Mouse (Mus musculus): ENCODE results near the gene Med12l. TPM values are rescaled to one million over a fixed set of nuclear protein-coding genes. Genes with fewer than 3 reads are reported as not detected.

Med12l gene
- total RNA-seq, 2 experiments from 2014 or later: 3.5 to 5.4 TPM

DNA sequence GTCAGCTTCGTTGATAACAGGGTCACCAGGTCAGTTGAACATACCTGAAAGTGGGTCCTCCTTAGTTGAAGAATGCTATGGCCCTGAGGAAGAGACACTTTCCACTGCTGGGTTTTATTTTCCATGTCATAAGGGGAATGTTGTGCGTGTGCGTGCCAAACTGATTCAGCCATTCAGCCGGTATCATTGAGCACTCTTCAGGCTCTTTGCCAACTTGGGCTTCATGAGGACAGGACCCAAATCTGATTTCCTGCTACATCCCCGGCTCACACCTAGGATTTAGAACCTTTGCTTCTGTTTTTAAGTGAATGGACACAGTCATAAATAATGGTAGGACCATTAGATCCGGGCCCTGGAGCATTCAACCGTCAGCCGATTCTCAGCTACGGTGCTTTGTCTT, 10.9 kb downstream of the Med12l start:
- ATAC-seq (replicated peaks; ENCODE audit: low FRiP score, low TSS enrichment, poor library complexity, severe bottlenecking): no peak

DNA sequence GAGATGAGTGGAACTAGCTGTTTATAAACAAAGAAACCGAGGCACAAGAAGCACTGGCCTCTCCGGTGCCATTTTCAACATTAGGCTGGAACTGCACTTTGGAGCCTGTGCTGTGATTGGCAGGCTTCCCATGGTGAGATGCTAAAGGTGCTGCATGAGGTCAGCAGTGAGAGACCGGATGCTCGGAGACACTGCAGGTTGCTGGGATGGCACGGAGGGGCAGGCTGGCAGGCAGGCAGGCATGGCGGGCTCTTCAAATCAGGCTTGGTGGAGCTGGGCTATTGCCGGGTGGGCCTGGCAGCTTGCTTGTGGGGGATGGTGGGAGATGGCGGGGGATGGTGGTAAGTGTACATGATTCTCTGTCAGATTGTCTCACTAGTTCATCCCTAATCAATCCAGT, 15.6 kb downstream of the Med12l start:
- ATAC-seq (replicated peaks; ENCODE audit: low FRiP score, low TSS enrichment, poor library complexity, severe bottlenecking): no peak

DNA sequence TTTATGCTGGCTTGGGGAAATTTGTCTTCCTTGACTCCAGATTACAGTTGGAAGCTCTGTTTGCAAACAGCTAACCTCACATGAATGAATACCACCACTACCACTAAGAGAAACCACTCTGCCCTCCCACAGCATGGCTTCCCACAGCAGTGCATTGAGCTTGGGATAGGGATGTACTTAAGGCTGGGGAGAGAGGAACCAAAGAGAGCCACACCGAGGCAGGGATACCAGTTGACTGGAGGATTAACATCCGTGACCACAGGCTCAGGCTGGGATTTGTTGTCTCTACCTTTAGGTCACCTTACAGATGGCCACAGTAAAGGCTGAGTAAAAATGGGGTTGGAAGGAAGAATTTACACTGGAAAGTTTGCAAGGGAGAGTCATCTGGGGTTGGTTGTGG, 16.6 kb downstream of the Med12l start:
- no peak for ATAC-seq (replicated peaks; ENCODE audit: low FRiP score, low TSS enrichment, poor library complexity, severe bottlenecking)

DNA sequence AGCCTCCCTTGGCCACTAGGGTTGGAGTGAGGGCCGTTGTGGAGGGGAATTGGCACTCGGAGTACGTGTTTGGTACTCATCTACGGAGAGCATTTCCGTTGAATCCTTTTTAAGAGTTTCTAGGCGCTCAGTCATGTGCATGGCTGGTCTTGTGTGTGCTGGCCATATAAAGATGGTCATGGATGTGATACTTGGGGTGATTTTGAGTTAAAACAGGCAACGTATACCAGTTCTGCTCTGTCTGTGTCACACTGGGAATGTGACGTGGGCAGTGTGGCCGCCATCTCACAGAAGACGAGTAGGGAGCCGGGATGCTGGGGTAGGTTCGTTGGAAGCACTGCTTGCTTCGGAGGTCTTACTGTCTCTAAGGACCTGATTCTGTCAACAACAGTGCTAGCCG, 17.3 kb downstream of the Med12l start:
- no peak for ATAC-seq (replicated peaks; ENCODE audit: low FRiP score, low TSS enrichment, poor library complexity, severe bottlenecking)

DNA sequence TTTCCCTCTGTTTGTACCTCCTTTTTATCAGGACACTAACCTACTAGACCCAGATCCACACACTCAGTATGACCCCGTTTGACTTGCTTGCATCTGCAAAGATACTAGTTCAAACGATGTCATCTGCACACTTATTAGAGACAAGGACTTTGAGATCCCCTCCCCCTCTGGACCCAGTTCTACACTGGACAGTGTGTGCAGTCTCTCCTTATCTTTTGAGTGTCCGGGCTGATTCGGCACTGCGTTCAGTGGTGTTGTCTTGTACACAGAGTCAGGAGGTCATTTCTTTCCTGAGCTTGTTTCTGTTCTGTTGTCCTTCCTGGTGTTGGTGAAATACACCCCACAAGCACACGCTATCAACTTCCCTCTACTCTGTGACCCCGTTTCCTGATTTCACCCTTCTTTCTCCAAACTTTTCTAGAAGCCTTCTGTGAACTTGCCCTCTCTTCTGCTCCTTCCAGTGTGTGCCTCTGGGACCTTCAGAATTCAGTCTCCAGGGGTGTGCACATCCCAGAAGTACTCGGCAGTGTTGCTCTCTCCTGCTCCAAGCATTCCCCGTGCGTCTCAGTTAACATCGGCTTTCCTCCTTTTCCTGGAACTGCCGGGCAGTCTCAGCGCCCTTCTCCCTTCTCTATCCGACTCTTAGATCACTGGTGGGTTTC, 19.0 kb downstream of the Med12l start:
- no peak for ATAC-seq (replicated peaks; ENCODE audit: low FRiP score, low TSS enrichment, poor library complexity, severe bottlenecking)

DNA sequence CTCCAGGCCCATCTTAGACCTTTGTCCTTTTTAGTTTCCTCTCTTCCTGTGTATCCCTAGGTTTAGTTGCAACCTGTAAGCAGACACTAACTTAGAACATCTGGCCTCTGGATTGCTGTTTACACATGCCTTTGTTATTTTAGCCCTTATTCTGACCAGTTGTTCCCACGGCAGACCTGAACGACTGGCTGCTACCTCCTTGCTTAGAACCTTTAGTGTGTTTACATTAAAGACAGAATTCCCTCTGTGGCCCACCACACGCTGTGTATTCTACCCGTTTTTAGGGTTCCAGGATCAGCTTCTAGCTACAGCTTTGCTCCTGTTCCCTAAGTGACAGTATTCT, 19.5 kb downstream of the Med12l start:
- no peak for ATAC-seq (replicated peaks; ENCODE audit: low FRiP score, low TSS enrichment, poor library complexity, severe bottlenecking)

DNA sequence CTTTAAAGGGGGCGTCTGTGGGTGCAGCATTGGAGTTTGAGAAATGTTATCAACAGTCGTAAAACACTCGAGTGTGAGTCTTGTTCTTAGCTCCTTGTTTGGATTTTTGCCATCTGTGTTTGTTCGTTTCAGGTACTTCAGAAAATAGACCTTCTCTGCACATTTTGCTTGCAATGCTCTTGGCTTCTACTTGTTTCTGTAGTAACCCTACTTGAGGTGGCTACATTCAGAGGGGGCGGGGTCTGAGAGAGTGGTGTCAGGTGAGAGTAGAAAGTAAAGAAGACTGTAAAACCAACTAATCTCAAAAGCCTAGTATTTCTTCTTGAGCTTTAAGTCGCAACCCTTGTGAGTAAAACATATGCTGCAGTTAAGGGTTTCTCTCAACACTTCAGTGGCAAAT, 23.1 kb downstream of the Med12l start:
- no peak for ATAC-seq (replicated peaks; ENCODE audit: low FRiP score, low TSS enrichment, poor library complexity, severe bottlenecking)

DNA sequence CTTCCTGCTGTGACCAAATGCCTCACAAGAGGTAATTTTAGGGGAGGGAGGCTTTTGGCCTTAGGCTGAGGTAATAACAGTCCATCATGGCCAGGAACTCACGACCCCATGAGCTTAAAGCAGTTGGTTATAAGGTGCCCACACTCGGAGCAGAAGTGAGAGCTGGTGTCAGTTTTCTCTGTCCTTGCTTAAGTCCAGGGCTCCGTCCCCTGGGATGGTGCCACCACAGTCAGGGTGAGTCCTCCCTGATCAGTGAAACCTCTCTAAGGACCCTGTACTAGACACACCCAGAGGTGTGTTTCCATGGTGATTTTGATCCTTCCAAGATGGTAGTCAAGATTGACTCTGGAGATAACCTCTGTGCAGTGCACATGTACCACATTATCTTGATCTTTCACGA, 25.4 kb downstream of the Med12l start:
- no peak for ATAC-seq (replicated peaks; ENCODE audit: low FRiP score, low TSS enrichment, poor library complexity, severe bottlenecking)

DNA sequence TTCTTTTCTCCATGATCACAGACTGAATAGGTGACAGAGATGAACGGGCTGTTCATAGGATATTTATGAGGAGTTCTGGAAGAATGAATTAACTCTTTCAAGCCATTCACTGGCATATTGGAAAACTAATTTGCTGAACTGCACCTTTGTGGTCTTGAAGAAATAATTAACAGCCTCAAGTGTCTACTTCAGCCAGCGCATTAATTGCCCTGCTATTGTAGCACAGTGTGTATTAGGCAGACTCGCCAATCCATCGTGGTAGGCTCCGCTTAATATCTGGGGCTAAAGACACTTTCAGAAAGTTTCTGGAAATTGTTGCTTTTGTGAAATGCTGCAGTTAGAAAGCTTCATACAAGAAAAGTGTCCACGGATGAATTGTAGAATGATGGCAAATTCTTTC, 35.9 kb downstream of the Med12l start:
- ATAC-seq (replicated peaks; ENCODE audit: low FRiP score, low TSS enrichment, poor library complexity, severe bottlenecking): no peak

DNA sequence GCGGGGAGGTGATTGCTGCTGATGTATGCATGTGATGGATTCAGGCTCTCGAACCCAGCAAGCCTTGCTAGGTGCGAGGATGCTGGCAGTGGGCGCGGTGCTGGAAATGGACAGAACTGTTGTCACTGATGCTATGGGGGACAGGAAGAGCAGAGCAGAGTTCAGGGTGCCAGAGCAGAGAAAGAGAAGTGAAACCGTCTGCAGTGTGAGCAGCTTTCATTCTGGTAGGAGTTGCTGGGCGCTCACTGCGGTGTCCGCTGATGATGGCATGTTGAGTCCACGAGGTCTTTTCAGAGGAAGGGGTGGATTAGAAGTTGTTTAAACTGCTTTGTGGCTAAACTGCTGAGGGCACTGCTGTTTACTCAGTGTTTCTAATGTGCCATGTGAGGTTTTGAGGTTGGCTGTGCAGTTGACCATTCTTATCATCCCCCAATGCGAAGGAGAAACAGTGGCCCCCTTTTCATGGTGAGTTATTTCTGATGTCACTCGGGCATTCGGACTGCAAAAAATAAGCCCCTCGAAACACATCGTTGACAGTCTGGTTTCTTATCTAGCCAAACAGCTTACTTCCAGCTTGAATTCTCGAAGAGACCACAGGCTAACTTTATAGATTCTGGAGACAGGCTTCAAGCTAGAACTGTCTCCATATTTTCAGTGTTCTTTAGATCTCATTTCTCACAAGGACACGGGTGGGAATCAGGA, 49.4 kb downstream of the Med12l start:
- ATAC-seq (replicated peaks; ENCODE audit: low FRiP score, low TSS enrichment, poor library complexity, severe bottlenecking): peak; percentile 24; the same call in 1 of the 2 replicates

DNA sequence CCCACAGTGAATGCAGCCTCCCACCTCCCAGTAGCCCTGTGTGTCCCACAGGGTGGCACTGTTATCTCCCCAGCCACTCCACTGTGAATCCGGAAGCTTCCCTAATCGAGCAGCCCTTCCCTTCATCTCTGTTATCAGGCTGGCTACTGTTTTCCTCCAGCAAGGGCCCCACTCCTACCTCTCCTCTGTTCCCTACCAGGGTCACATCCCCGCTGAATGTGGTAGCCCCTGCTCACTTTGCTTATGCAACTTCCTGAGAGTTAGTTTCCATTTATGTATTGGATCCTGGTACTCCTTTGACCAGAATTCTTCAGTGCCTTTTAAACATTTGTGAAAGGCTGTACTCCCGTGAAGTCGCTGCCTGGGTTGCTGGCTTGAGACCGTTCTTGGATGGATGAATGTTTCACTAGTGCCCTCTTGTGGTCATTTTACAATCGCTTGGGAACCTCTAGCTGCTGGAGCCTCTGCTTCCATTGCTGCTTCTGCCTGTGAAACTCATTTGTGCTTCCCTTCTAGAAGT, 53.5 kb downstream of the Med12l start:
- peak; percentile 89 for ATAC-seq (replicated peaks; ENCODE audit: low FRiP score, low TSS enrichment, poor library complexity, severe bottlenecking)

DNA sequence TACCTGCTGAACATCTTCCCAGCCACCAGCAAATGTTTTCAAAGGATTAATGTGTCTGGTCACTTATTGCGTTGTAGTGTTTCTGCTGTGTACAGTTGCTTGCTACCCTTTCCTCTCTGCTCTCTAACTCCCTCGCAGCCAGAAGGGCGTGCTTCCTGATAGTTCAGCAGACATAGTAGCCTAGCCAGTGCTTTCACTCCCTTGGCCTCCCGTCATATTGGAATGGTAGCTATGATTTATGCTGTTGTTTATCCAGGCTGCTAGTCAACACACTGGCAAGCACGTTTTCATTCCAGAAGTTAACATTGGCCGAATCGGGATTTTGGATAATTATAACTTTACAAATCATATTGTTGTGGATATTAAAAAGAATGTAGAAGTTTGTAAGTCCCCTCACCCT, 54.5 kb downstream of the Med12l start:
- ATAC-seq (replicated peaks; ENCODE audit: low FRiP score, low TSS enrichment, poor library complexity, severe bottlenecking): no peak

DNA sequence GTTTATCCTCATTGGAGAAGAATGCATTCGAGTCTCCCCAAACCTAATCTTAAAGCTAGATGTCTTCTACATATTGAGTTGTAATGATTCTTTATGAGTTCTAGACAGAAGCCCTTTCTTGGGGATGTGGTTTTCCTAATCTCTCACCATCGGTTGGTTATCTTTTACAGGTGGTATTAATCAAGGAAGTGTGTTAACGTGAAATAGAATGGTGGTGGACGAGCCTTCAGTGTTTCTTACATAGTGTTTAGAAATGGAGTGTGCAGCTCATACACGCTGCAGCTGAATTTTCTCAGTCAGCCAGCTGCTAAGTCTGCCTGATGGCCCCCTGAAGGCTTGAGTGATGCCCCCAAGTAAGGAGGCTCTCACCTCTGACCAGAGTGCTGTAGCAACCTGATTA, 56.5 kb downstream of the Med12l start:
- no peak for ATAC-seq (replicated peaks; ENCODE audit: low FRiP score, low TSS enrichment, poor library complexity, severe bottlenecking)

DNA sequence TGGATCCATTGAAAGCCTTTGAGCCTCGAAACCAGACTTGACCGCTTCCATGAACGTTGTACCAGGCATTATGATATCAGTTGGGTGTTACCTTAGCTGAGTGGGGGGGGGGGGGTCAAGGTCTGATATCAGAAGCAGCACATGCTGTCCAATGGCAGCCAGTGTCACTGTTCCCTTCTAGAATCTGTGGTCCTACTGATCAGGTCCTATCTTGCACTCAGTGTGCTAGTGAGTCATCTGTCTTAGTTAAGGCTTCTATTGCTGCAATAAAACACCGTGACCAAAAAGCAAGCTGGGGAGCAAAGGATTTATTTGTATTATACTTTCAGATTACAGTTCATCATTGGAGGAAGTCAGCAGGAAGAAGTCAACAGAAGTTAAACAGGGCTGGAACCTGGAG, 57.8 kb downstream of the Med12l start:
- ATAC-seq (replicated peaks; ENCODE audit: low FRiP score, low TSS enrichment, poor library complexity, severe bottlenecking): peak; percentile 45; the same call in 1 of the 2 replicates

DNA sequence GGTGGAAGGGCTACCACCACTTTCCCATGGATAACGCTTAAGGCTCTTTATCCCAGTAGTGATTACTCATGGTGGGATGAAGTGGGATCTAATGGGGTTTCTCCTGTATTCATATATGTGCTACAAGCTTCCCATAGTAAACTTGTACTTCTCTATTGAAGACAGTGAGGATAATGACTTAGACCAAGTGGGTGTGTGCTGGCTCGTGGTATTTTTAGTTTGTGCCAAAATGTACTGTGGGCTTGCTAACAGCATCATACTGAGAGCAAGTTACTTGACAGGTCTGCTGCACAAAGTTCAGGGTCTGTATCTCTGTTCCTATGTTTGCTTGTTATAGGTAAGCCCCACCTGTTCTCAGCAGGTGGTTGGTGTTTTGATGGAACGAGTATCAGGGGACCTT, 60.3 kb downstream of the Med12l start:
- ATAC-seq (replicated peaks; ENCODE audit: low FRiP score, low TSS enrichment, poor library complexity, severe bottlenecking): no peak

DNA sequence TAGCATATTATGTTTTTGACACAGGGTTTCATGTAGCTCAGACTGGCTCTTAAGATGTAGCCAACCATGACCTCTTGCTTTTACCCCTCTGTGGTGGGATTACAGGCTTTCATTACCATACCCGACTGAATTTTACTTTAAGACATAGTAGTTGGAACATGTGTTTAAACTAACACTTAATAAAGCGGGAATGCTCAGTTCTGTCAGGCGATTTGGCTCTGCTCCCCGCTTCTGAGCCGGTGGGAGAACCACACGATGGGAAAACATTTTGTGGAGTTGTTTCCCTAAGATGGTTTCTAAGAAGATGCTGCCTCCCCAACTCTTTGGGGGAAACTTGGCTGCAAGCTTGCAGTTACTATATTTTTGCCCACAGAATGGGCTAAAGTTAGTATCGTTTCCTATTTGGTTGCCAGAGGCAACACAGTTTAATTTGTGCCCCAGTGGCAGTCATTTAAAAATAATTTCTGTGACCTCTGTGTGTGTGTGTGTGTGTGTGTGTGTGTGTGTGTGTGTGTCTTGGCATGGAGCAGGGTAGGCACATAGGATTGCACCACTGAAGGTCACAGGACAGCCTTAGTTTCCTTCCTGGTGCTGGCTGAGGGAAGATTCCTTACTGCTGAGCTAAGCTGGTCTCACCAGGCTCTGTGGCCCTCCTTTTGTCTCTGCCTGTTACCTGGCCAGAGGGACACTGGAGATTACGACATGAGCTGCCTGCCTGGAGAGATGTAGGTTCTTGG, 61.1 kb downstream of the Med12l start:
- no peak for ATAC-seq (replicated peaks; ENCODE audit: low FRiP score, low TSS enrichment, poor library complexity, severe bottlenecking)

DNA sequence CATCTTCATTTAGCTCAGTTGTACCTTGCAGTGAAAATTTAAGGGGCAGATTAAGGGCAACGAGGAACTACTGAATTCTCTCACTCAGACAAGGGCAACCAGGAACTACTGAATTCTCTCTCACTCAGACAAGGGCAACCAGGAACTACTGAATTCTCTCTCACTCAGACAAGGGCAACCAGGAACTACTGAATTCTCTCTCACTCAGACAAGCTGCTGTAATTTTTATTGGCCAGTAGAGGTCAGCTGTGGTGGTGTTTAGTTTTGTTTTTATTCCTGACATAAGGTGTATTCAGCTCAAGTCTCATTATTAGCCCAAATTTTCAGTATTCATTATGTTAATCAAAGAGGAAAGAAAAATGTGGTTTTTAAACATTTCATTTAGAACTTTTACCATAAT, 63.4 kb downstream of the Med12l start:
- peak; percentile 77; the same call in 1 of the 2 replicates for ATAC-seq (replicated peaks; ENCODE audit: low FRiP score, low TSS enrichment, poor library complexity, severe bottlenecking)

DNA sequence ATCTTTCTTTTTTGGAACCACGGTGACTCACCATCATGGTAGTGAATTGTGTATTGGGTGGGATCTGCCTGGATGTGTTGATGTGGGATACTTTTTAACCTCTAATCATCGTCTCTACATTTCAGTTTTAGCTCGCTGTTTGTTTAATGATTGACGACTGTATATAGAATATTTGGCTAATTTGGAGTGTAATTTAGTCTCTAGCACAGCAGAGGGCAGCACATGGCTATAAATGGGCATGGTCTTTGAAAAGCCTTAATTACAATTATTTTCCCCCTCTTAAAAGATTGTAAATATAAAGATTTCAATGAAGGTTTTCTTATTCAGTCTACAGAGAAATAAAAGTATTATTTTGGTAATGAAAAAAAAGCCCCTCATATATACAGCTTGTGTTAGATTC, 71.7 kb downstream of the Med12l start:
- ATAC-seq (replicated peaks; ENCODE audit: low FRiP score, low TSS enrichment, poor library complexity, severe bottlenecking): no peak

DNA sequence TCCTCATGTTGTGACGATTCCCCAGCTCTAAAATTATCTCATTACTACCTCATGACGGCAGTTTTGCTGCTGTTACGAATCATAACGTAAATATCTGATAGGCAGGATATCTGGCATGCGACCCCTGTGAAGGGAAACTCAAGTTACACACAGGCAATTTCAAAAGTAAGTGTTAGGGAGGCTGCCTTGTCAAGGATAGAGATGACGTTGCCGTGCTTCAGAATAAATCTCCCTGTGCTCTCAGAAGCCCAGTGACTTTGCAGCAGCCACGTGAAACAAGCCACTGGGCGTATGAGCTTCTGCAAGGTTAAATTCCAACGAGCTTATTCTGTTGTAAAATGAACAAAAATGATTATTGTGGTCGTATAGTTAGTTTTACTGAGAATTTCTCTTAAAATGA, 73.0 kb downstream of the Med12l start:
- ATAC-seq (replicated peaks; ENCODE audit: low FRiP score, low TSS enrichment, poor library complexity, severe bottlenecking): no peak

DNA sequence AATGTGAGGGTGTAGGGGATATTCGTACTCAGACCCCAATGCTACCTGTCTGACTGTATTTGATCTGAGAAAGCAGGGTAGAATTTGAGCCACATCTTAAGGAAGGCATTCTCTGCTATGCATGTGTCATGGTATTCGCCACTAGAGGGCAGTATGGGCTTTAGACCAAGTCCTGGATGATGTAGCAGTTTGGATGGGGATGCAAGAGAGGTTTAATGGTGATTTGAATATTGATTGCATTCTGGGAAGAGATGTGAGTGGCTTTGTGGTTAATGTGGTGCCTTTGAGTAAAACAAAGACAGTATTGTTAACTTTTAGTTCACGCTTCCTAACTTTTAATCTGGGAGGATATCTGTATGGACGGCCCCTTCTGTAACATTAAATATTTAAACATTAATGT, 73.7 kb downstream of the Med12l start:
- ATAC-seq (replicated peaks; ENCODE audit: low FRiP score, low TSS enrichment, poor library complexity, severe bottlenecking): peak; percentile 87

Data from megakaryocyte-erythroid progenitor cell, adult 5-6 weeks (primary cell).